Mouse (Mus musculus): Measurements from ENCODE around the gene Lsm12. TPM values are rescaled to one million over a fixed set of nuclear protein-coding genes. Genes with fewer than 3 reads are reported as not detected.
A peak's percentile ranks its signal among the peaks of the same experiment; 100 is the strongest.
"Not testable (repeated sequence)": the region's sequence is repeated elsewhere in the genome, so short reads cannot be mapped to it uniquely, and the experiment has no call there.

Lsm12 gene
- polyA plus RNA-seq, 1 experiment from 2014 or later, result 61.3 TPM

- WGBS (ENCODE audit: insufficient replicate concordance), result 5% methylated on average over 7 of the region's 7 CpGs
- Histone ChIP-seq H3K27ac (ENCODE audit: low read depth, low read length) (peak overlapping the region; percentile 94), H3K9me3 (replicated peaks; ENCODE audit: control insufficient read depth, low read length) (no peaks in the 10 kb centered on the region), H3K4me2 (peak overlapping the region; percentile 86), H3K4me3 (ENCODE audit: low read depth, low read length) (peak overlapping the region; percentile 97), H3K27me3 (ENCODE audit: control insufficient read depth, insufficient read depth, low read length) (no peaks in the 10 kb centered on the region), H3K4me1 (ENCODE audit: control insufficient read depth, insufficient read depth, low read length) (peaks cover 13% of the 10 kb centered on the region; the same call in 1 of the 2 replicates), H3K9ac (ENCODE audit: low read depth, low read length) (peak overlapping the region; percentile 93), H3K36me3 (ENCODE audit: control insufficient read depth, insufficient read depth, low read length) (0 out of 2 replicates have a peak, but pooled peaks cover 6% of the 10 kb centered on the region)
- no peak for ATAC-seq (replicated peaks; ENCODE audit: insufficient number of reproducible peaks, low FRiP score, low TSS enrichment)
Observed at GRCm38 (mm10) chr11:102184253-102184645, 847 bp downstream of the Lsm12 start.

GRCm38 (mm10) chr11:102179836-102180235, 5.3 kb downstream of the Lsm12 start:
- Histone ChIP-seq H3K4me3 (ENCODE audit: low read depth, low read length) (no peak overlapping the region), H3K36me3 (ENCODE audit: control insufficient read depth, insufficient read depth, low read length) (peaks cover 19% of the 10 kb centered on the region), H3K9ac (ENCODE audit: low read depth, low read length) (no peak overlapping the region), H3K27ac (ENCODE audit: low read depth, low read length) (no peak overlapping the region), H3K27me3 (ENCODE audit: control insufficient read depth, insufficient read depth, low read length) (no peaks in the 10 kb centered on the region), H3K4me2 (no peak overlapping the region), H3K4me1 (ENCODE audit: control insufficient read depth, insufficient read depth, low read length) (peaks cover 9% of the 10 kb centered on the region; the same call in 1 of the 2 replicates), H3K9me3 (replicated peaks; ENCODE audit: control insufficient read depth, low read length) (no peaks in the 10 kb centered on the region)
- ATAC-seq (replicated peaks; ENCODE audit: insufficient number of reproducible peaks, low FRiP score, low TSS enrichment), result no peak

GRCm38 (mm10) chr11:102168689-102169088, 16.4 kb downstream of the Lsm12 start:
- no peak for ATAC-seq (replicated peaks; ENCODE audit: insufficient number of reproducible peaks, low FRiP score, low TSS enrichment)
- no peaks in the 10 kb centered on the region for H3K4me1 ChIP-seq (ENCODE audit: control insufficient read depth, insufficient read depth, low read length)
- WGBS (ENCODE audit: insufficient replicate concordance), result 77% methylated on average over 5 of the region's 5 CpGs
- no peak overlapping the region for H3K4me2 ChIP-seq
- H3K9ac ChIP-seq (ENCODE audit: low read depth, low read length), result no peak overlapping the region
- H3K4me3 ChIP-seq (ENCODE audit: low read depth, low read length), result no peak overlapping the region
- H3K36me3 ChIP-seq (ENCODE audit: control insufficient read depth, insufficient read depth, low read length), result peaks cover 13% of the 10 kb centered on the region
- H3K9me3 ChIP-seq (replicated peaks; ENCODE audit: control insufficient read depth, low read length), result no peaks in the 10 kb centered on the region
- no peaks in the 10 kb centered on the region for H3K27me3 ChIP-seq (ENCODE audit: control insufficient read depth, insufficient read depth, low read length)
- no peak overlapping the region for H3K27ac ChIP-seq (ENCODE audit: low read depth, low read length)

GRCm38 (mm10) chr11:102167539-102167938, 17.6 kb downstream of the Lsm12 start:
- no peak overlapping the region for H3K4me2 ChIP-seq
- no peaks in the 10 kb centered on the region for H3K9me3 ChIP-seq (replicated peaks; ENCODE audit: control insufficient read depth, low read length)
- H3K27ac ChIP-seq (ENCODE audit: low read depth, low read length), result no peak overlapping the region
- H3K9ac ChIP-seq (ENCODE audit: low read depth, low read length), result no peak overlapping the region
- H3K4me1 ChIP-seq (ENCODE audit: control insufficient read depth, insufficient read depth, low read length), result no peaks in the 10 kb centered on the region
- ATAC-seq (replicated peaks; ENCODE audit: insufficient number of reproducible peaks, low FRiP score, low TSS enrichment), result no peak
- H3K27me3 ChIP-seq (ENCODE audit: control insufficient read depth, insufficient read depth, low read length), result no peaks in the 10 kb centered on the region
- WGBS (ENCODE audit: insufficient replicate concordance), result 91% methylated on average over 5 of the region's 5 CpGs
- peaks cover 16% of the 10 kb centered on the region for H3K36me3 ChIP-seq (ENCODE audit: control insufficient read depth, insufficient read depth, low read length)
- no peak overlapping the region for H3K4me3 ChIP-seq (ENCODE audit: low read depth, low read length)

- WGBS (ENCODE audit: insufficient replicate concordance), result 63% methylated on average over 6 of the region's 6 CpGs
- Histone ChIP-seq H3K9me3 (replicated peaks; ENCODE audit: control insufficient read depth, low read length) (no peaks in the 10 kb centered on the region), H3K27me3 (ENCODE audit: control insufficient read depth, insufficient read depth, low read length) (no peaks in the 10 kb centered on the region), H3K4me2 (no peak overlapping the region), H3K9ac (ENCODE audit: low read depth, low read length) (no peak overlapping the region), H3K4me3 (ENCODE audit: low read depth, low read length) (no peak overlapping the region), H3K36me3 (ENCODE audit: control insufficient read depth, insufficient read depth, low read length) (peaks cover 19% of the 10 kb centered on the region), H3K4me1 (ENCODE audit: control insufficient read depth, insufficient read depth, low read length) (no peaks in the 10 kb centered on the region), H3K27ac (ENCODE audit: low read depth, low read length) (no peak overlapping the region)
- ATAC-seq (replicated peaks; ENCODE audit: insufficient number of reproducible peaks, low FRiP score, low TSS enrichment), result no peak
Observed at GRCm38 (mm10) chr11:102165971-102166722, 18.9 kb downstream of the Lsm12 start.

GRCm38 (mm10) chr11:102159781-102160180, 25.3 kb downstream of the Lsm12 start:
- H3K36me3 ChIP-seq (ENCODE audit: control insufficient read depth, insufficient read depth, low read length), result peaks cover 12% of the 10 kb centered on the region
- no peak for ATAC-seq (replicated peaks; ENCODE audit: insufficient number of reproducible peaks, low FRiP score, low TSS enrichment)
- H3K9me3 ChIP-seq (replicated peaks; ENCODE audit: control insufficient read depth, low read length), result no peaks in the 10 kb centered on the region
- WGBS (ENCODE audit: insufficient replicate concordance), result 79% methylated on average over 5 of the region's 5 CpGs
- H3K27ac ChIP-seq (ENCODE audit: low read depth, low read length), result no peak overlapping the region
- H3K4me1 ChIP-seq (ENCODE audit: control insufficient read depth, insufficient read depth, low read length), result peaks cover 4% of the 10 kb centered on the region; the same call in 1 of the 2 replicates
- no peak overlapping the region for H3K4me2 ChIP-seq
- no peaks in the 10 kb centered on the region for H3K27me3 ChIP-seq (ENCODE audit: control insufficient read depth, insufficient read depth, low read length)
- no peak overlapping the region for H3K9ac ChIP-seq (ENCODE audit: low read depth, low read length)
- no peak overlapping the region for H3K4me3 ChIP-seq (ENCODE audit: low read depth, low read length)

GRCm38 (mm10) chr11:102158024-102158423, 27.1 kb downstream of the Lsm12 start:
- not testable (repeated sequence) for H3K36me3 ChIP-seq (ENCODE audit: control insufficient read depth, insufficient read depth, low read length); H3K9ac ChIP-seq (ENCODE audit: low read depth, low read length); H3K4me1 ChIP-seq (ENCODE audit: control insufficient read depth, insufficient read depth, low read length); H3K27me3 ChIP-seq (ENCODE audit: control insufficient read depth, insufficient read depth, low read length); ATAC-seq (replicated peaks; ENCODE audit: insufficient number of reproducible peaks, low FRiP score, low TSS enrichment); H3K27ac ChIP-seq (ENCODE audit: low read depth, low read length); H3K9me3 ChIP-seq (replicated peaks; ENCODE audit: control insufficient read depth, low read length); H3K4me2 ChIP-seq; H3K4me3 ChIP-seq (ENCODE audit: low read depth, low read length)
- WGBS (ENCODE audit: insufficient replicate concordance), result 65% methylated on average over 2 of the region's 2 CpGs

GRCm38 (mm10) chr11:102156786-102157089, 28.4 kb downstream of the Lsm12 start:
- Histone ChIP-seq H3K36me3 (ENCODE audit: control insufficient read depth, insufficient read depth, low read length) (no peaks in the 10 kb centered on the region; the same call in 1 of the 2 replicates), H3K4me3 (ENCODE audit: low read depth, low read length) (no peak overlapping the region), H3K27ac (ENCODE audit: low read depth, low read length) (no peak overlapping the region), H3K9ac (ENCODE audit: low read depth, low read length) (no peak overlapping the region), H3K4me1 (ENCODE audit: control insufficient read depth, insufficient read depth, low read length) (peaks cover 4% of the 10 kb centered on the region; the same call in 1 of the 2 replicates), H3K27me3 (ENCODE audit: control insufficient read depth, insufficient read depth, low read length) (no peaks in the 10 kb centered on the region), H3K9me3 (replicated peaks; ENCODE audit: control insufficient read depth, low read length) (no peaks in the 10 kb centered on the region), H3K4me2 (no peak overlapping the region; the same call in 1 of the 2 replicates)
- no peak for ATAC-seq (replicated peaks; ENCODE audit: insufficient number of reproducible peaks, low FRiP score, low TSS enrichment)
- 8% methylated on average over 1 of the region's 1 CpGs for WGBS (ENCODE audit: insufficient replicate concordance)
